Mouse (Mus musculus): ENCODE data around the gene Usp37. TPM values are rescaled to one million over a fixed set of nuclear protein-coding genes. Genes with fewer than 3 reads are reported as not detected.

Usp37 gene
- polyA plus RNA-seq, 1 experiment from 2014 or later = 9.2 TPM

- H3K4me3 ChIP-seq (ENCODE audit: low read depth, low read length) = no peak overlapping the region
- peaks cover 94% of the 10 kb centered on the region for H3K36me3 ChIP-seq (ENCODE audit: control insufficient read depth, insufficient read depth)
- TF ChIP-seq CTCF (IDR thresholded peaks at IDR 0.05; ENCODE audit: low read depth) = 0 out of 2 replicates have a peak, but pooled peaks have one; percentile 8
- H3K4me1 ChIP-seq (replicated peaks; ENCODE audit: control insufficient read depth, insufficient read depth, low read length) = no peaks in the 10 kb centered on the region
- 50% methylated on average over 7 of the region's 7 CpGs for WGBS
- no peaks in the 10 kb centered on the region for H3K27me3 ChIP-seq (replicated peaks; ENCODE audit: control insufficient read depth, insufficient read depth, low read length)
- no peak for ATAC-seq
- no peak overlapping the region for H3K27ac ChIP-seq (ENCODE audit: low read depth, low read length)
- no peak overlapping the region for H3K4me2 ChIP-seq (replicated peaks; ENCODE audit: low read depth)
- no peak overlapping the region for H3K9ac ChIP-seq (ENCODE audit: low read depth, low read length)
- H3K9me3 ChIP-seq (ENCODE audit: control insufficient read depth) = no peaks in the 10 kb centered on the region
Observed at GRCm38 (mm10) chr1:74425845-74426244, 118.2 kb downstream of the Usp37 start.

DNA sequence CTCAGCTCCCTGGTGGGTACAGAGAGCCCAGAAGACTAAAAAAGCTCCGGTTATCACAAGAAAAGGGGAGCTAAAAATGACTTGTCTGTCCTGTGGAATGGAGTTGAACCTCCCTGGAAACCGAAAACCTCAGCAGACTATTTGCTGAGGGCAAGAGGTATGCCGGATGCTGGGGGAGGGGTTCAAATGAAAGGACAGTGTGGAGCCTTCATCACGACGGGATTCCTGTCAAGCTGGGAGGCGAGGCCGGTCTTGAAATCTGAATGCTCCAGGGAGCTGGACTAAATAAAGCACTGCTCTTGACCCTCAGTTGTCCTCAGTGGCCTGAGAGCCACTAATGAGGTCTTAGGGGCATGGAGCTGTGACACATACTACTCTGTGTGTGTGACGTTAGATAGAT lies 120.9 kb downstream of the Usp37 start:
- H3K36me3 ChIP-seq (ENCODE audit: control insufficient read depth, insufficient read depth) = peaks cover 85% of the 10 kb centered on the region
- 56% methylated on average over 8 of the region's 8 CpGs for WGBS

DNA sequence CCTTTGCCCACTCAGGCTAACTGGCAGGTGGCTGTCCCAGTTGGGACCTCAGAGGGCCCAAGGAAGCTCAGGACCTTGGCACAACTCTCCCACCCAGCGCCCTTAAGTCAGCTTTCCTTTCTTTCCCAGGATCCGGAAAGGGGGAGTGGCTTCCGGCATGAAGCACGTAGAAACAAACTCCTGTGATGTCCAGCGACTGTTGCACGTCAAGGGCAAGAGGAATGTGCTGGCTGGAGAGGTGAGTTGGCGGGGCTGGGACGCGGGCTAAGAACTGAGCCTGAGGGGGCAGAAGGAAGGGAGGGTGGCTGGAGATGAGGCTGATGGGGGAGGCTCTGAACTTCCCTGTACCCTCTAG lies 124.7 kb downstream of the Usp37 start:
- Histone ChIP-seq H3K4me2 (replicated peaks; ENCODE audit: low read depth) (no peak overlapping the region), H3K4me3 (ENCODE audit: low read depth, low read length) (no peak overlapping the region), H3K36me3 (ENCODE audit: control insufficient read depth, insufficient read depth) (peaks cover 60% of the 10 kb centered on the region), H3K9ac (ENCODE audit: low read depth, low read length) (no peak overlapping the region), H3K27me3 (replicated peaks; ENCODE audit: control insufficient read depth, insufficient read depth, low read length) (no peaks in the 10 kb centered on the region), H3K9me3 (ENCODE audit: control insufficient read depth) (no peaks in the 10 kb centered on the region), H3K4me1 (replicated peaks; ENCODE audit: control insufficient read depth, insufficient read depth, low read length) (0 out of 2 replicates have a peak, but pooled peaks cover 2% of the 10 kb centered on the region), H3K27ac (ENCODE audit: low read depth, low read length) (no peak overlapping the region)
- WGBS = 72% methylated on average over 9 of the region's 9 CpGs
- TF ChIP-seq CTCF (IDR thresholded peaks at IDR 0.05; ENCODE audit: low read depth) = no peak
- ATAC-seq = no peak

More for the DNA sequence above, 120.9 kb downstream of the Usp37 start:
- H3K4me2 ChIP-seq (replicated peaks; ENCODE audit: low read depth) = no peak overlapping the region
- no peak overlapping the region for H3K9ac ChIP-seq (ENCODE audit: low read depth, low read length)
- H3K9me3 ChIP-seq (ENCODE audit: control insufficient read depth) = no peaks in the 10 kb centered on the region
- no peak overlapping the region for H3K4me3 ChIP-seq (ENCODE audit: low read depth, low read length)
- no peak for TF ChIP-seq CTCF (IDR thresholded peaks at IDR 0.05; ENCODE audit: low read depth)
- H3K4me1 ChIP-seq (replicated peaks; ENCODE audit: control insufficient read depth, insufficient read depth, low read length) = 0 out of 2 replicates have a peak, but pooled peaks cover 2% of the 10 kb centered on the region
- H3K27me3 ChIP-seq (replicated peaks; ENCODE audit: control insufficient read depth, insufficient read depth, low read length) = no peaks in the 10 kb centered on the region
- ATAC-seq = no peak
- H3K27ac ChIP-seq (ENCODE audit: low read depth, low read length) = no peak overlapping the region

GRCm38 (mm10) chr1:74418747-74419439 lies 125.2 kb downstream of the Usp37 start:
- WGBS = 49% methylated on average over 17 of the region's 17 CpGs
- ATAC-seq = peak; percentile 48

DNA sequence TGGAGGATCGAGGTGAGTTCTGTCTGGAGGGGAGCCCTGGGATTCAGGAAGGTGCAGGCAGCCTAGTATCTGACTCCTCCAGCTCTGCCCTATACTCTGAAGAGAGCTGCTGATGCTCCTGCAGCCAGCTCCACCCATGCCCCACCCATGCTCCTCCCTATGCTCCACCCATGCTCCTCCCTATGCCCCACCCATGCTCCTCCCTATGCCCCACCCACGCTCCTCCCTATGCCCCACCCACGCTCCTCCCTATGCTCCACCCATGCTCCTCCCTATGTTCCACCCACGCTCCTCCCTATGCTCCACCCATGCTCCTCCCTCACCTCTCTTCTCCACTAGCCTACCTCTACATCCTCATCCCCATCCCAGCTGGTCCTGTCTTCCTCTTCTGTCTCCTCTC lies 128.9 kb downstream of the Usp37 start:
- ATAC-seq = peak; percentile 32
- Histone ChIP-seq H3K36me3 (ENCODE audit: control insufficient read depth, insufficient read depth) (peaks cover 28% of the 10 kb centered on the region; the same call in 1 of the 2 replicates), H3K9ac (ENCODE audit: low read depth, low read length) (no peak overlapping the region), H3K4me3 (ENCODE audit: low read depth, low read length) (no peak overlapping the region), H3K9me3 (ENCODE audit: control insufficient read depth) (no peaks in the 10 kb centered on the region), H3K27ac (ENCODE audit: low read depth, low read length) (peak overlapping the region; percentile 46; the same call in 1 of the 2 replicates), H3K4me1 (replicated peaks; ENCODE audit: control insufficient read depth, insufficient read depth, low read length) (0 out of 2 replicates have a peak, but pooled peaks cover 2% of the 10 kb centered on the region), H3K27me3 (replicated peaks; ENCODE audit: control insufficient read depth, insufficient read depth, low read length) (no peaks in the 10 kb centered on the region), H3K4me2 (replicated peaks; ENCODE audit: low read depth) (no peak overlapping the region; the same call in 1 of the 2 replicates)
- no peak for TF ChIP-seq CTCF (IDR thresholded peaks at IDR 0.05; ENCODE audit: low read depth)
- 53% methylated on average over 4 of the region's 4 CpGs for WGBS

More at GRCm38 (mm10) chr1:74418747-74419439, 125.2 kb downstream of the Usp37 start:
- Histone ChIP-seq H3K27me3 (replicated peaks; ENCODE audit: control insufficient read depth, insufficient read depth, low read length) (no peaks in the 10 kb centered on the region), H3K36me3 (ENCODE audit: control insufficient read depth, insufficient read depth) (peaks cover 56% of the 10 kb centered on the region), H3K4me3 (ENCODE audit: low read depth, low read length) (no peak overlapping the region), H3K9me3 (ENCODE audit: control insufficient read depth) (no peaks in the 10 kb centered on the region), H3K27ac (ENCODE audit: low read depth, low read length) (peak overlapping the region; percentile 46; the same call in 1 of the 2 replicates), H3K4me2 (replicated peaks; ENCODE audit: low read depth) (no peak overlapping the region), H3K9ac (ENCODE audit: low read depth, low read length) (no peak overlapping the region), H3K4me1 (replicated peaks; ENCODE audit: control insufficient read depth, insufficient read depth, low read length) (0 out of 2 replicates have a peak, but pooled peaks cover 2% of the 10 kb centered on the region)
- no peak for TF ChIP-seq CTCF (IDR thresholded peaks at IDR 0.05; ENCODE audit: low read depth)

DNA sequence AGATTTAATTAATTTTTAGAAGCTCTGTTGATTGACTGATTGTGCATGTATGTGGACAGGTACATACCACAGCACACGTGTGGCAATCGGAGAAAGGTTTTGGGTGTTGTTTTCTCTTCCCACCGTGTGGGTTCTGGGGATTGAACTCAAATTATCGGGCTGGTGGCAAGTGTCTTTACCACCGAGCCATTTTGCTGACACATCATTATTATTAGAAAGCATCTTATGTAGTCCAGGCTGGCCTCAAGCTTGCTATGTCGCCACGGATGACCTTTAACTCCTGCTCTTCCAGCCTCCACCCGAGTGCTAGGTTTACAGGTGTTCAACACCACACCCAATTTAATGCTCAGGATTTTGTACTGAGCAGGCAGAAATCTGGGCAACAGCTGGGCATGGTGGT lies 131.4 kb downstream of the Usp37 start:
- peak overlapping the region; percentile 2; the same call in 1 of the 2 replicates for H3K27ac ChIP-seq (ENCODE audit: low read depth, low read length)
- 50% methylated on average over 8 of the region's 8 CpGs for WGBS
- no peaks in the 10 kb centered on the region for H3K4me1 ChIP-seq (replicated peaks; ENCODE audit: control insufficient read depth, insufficient read depth, low read length)
- H3K27me3 ChIP-seq (replicated peaks; ENCODE audit: control insufficient read depth, insufficient read depth, low read length) = no peaks in the 10 kb centered on the region
- no peaks in the 10 kb centered on the region for H3K9me3 ChIP-seq (ENCODE audit: control insufficient read depth)
- TF ChIP-seq CTCF (IDR thresholded peaks at IDR 0.05; ENCODE audit: low read depth) = no peak
- peak overlapping the region; percentile 70 for H3K4me2 ChIP-seq (replicated peaks; ENCODE audit: low read depth)
- H3K36me3 ChIP-seq (ENCODE audit: control insufficient read depth, insufficient read depth) = peaks cover 16% of the 10 kb centered on the region; the same call in 1 of the 2 replicates
- no peak overlapping the region for H3K9ac ChIP-seq (ENCODE audit: low read depth, low read length)
- peak overlapping the region; percentile 6; the same call in 1 of the 2 replicates for H3K4me3 ChIP-seq (ENCODE audit: low read depth, low read length)
- ATAC-seq = no peak
